Mouse (Mus musculus) right cerebral cortex, adult 2 months (tissue): Measurements from ENCODE around the gene Fetub.
A peak's percentile ranks its signal among the peaks of the same experiment; 100 is the strongest.

Experiments used
- DNase-seq, 2 experiments: peaks; one replicate each; pipeline ENCODE4 v3.0.0; 2021 to 2022; ENCODE audit warnings: low spot score in 2 of 2

The Fetub gene

GRCm38 (mm10) chr16:22918034-22918433 is at the start of gene Fetub:
Gene Fetub (plus strand): TSS chr16:22918334.
- no peak for DNase-seq

- no peak for DNase-seq
Measured at GRCm38 (mm10) chr16:22872397-22872796, 45.7 kb upstream of the Fetub start.

GRCm38 (mm10) chr16:22873369-22873768 is 44.8 kb upstream of the Fetub start:
- DNase-seq = no peak

- DNase-seq = peak; percentile 41 to 60
Measured at GRCm38 (mm10) chr16:22876218-22877043, 41.7 kb upstream of the Fetub start.

GRCm38 (mm10) chr16:22877660-22878390 is 40.3 kb upstream of the Fetub start:
- DNase-seq = no peak

- DNase-seq = no peak
Measured at GRCm38 (mm10) chr16:22878716-22879115, 39.4 kb upstream of the Fetub start.

- no peak for DNase-seq
Measured at GRCm38 (mm10) chr16:22879945-22880595, 38.1 kb upstream of the Fetub start.

- no peak for DNase-seq
Measured at GRCm38 (mm10) chr16:22880900-22881299, 37.2 kb upstream of the Fetub start.

GRCm38 (mm10) chr16:22881487-22881886 is 36.6 kb upstream of the Fetub start:
- DNase-seq = no peak

- DNase-seq = no peak
Measured at GRCm38 (mm10) chr16:22883441-22883840, 34.7 kb upstream of the Fetub start.

- no peak for DNase-seq
Measured at GRCm38 (mm10) chr16:22885356-22885755, 32.8 kb upstream of the Fetub start.

- no peak for DNase-seq
Measured at GRCm38 (mm10) chr16:22886726-22887125, 31.4 kb upstream of the Fetub start.

- DNase-seq = no peak
Measured at GRCm38 (mm10) chr16:22888835-22889234, 29.3 kb upstream of the Fetub start.

GRCm38 (mm10) chr16:22889716-22890115 is 28.4 kb upstream of the Fetub start:
- no peak for DNase-seq

- no peak for DNase-seq
Measured at GRCm38 (mm10) chr16:22890683-22891510, 27.2 kb upstream of the Fetub start, which contains the start of gene Ahsg. Gene Ahsg (plus strand): TSS chr16:22891277.

- DNase-seq = no peak
Measured at GRCm38 (mm10) chr16:22891733-22892154, 26.4 kb upstream of the Fetub start.

GRCm38 (mm10) chr16:22894095-22894494 is 24.0 kb upstream of the Fetub start:
- no peak for DNase-seq

- DNase-seq = no peak
Measured at GRCm38 (mm10) chr16:22896618-22897017, 21.5 kb upstream of the Fetub start.

- no peak for DNase-seq
Measured at GRCm38 (mm10) chr16:22899346-22899745, 18.8 kb upstream of the Fetub start.

GRCm38 (mm10) chr16:22899866-22900570 is 18.1 kb upstream of the Fetub start:
- no peak for DNase-seq

GRCm38 (mm10) chr16:22901326-22901725 is 16.8 kb upstream of the Fetub start:
- DNase-seq = no peak
